Mouse (Mus musculus) forebrain, embryonic 16.5 days (tissue): ENCODE results near the gene Hist1h2bg. TPM values are rescaled to one million over a fixed set of nuclear protein-coding genes. Genes with fewer than 3 reads are reported as not detected.

Experiments used
- ATAC-seq: fragments of 200-750 bp; cut with Nextera tagmentation; 2 replicates; pipeline ENCODE4 v1.8.0; 2017; ENCODE audit warnings: mild to moderate bottlenecking, moderate library complexity
- H3K27ac ChIP-seq: fragments of 300-500 bp; sonication (generic); 2 replicates; pipeline ENCODE4 v1.5.1; 2014; ENCODE audit warnings: low read length, control low read depth
- H3K27me3 ChIP-seq: fragments of 300-500 bp; sonication (generic); replicated peaks from 2 replicates; pipeline ENCODE4 v1.6.1; 2014; ENCODE audit warnings: low read length; ENCODE audit not compliant: control insufficient read depth, insufficient read depth
- H3K36me3 ChIP-seq: fragments of 300-500 bp; sonication (generic); 2 replicates; pipeline ENCODE4 v1.6.1; 2014; ENCODE audit not compliant: control insufficient read depth, insufficient read depth
- H3K4me1 ChIP-seq: fragments of 300-500 bp; sonication (generic); replicated peaks from 2 replicates; pipeline ENCODE4 v1.6.1; 2014; ENCODE audit warnings: low read length; ENCODE audit not compliant: control insufficient read depth, insufficient read depth
- H3K4me2 ChIP-seq: fragments of 300-500 bp; sonication (generic); 2 replicates; pipeline ENCODE4 v1.6.1; 2014; ENCODE audit warnings: mild to moderate bottlenecking, low read length, control low read depth
- H3K4me3 ChIP-seq: fragments of 300-500 bp; sonication (generic); replicated peaks from 2 replicates; pipeline ENCODE4 v1.5.1; 2014; ENCODE audit warnings: mild to moderate bottlenecking, low read length, control low read depth
- H3K9ac ChIP-seq: fragments of 300-500 bp; sonication (generic); replicated peaks from 2 replicates; pipeline ENCODE4 v1.6.1; 2014; ENCODE audit warnings: low read depth, low read length, control low read depth
- H3K9me3 ChIP-seq: fragments of 300-500 bp; sonication (generic); 2 replicates; pipeline ENCODE4 v1.6.1; 2016; ENCODE audit warnings: low read length; ENCODE audit not compliant: control insufficient read depth
- WGBS: fragments of 180-500 bp; shearing (Covaris S2); extraction: QIAGEN DNeasy Blood & Tissue Kit; methylation state at CpG from one replicate; pipeline ENCODE4 v1.1.7; 2014; 5-methylcytosine and 5-hydroxymethylcytosine counted together
- microRNA-seq: library from miRNA; unstranded; fragments of <30 nt; microRNA quantifications from one replicate; pipeline ENCODE4, GENCODE M21; 2017
- polyA plus RNA-seq: library from polyadenylated mRNA; unstranded; fragments of >200 nt; fragmentation: Nextera tagmentation; extraction: Ambion mirVana; gene quantifications from 2 replicates; pipeline ENCODE4 v1.2.1, GENCODE M21; 2015

The Hist1h2bg gene
- polyA plus RNA-seq, 1 experiment from 2014 or later = 2.1 TPM

- H3K9me3 ChIP-seq = no peaks in the 10 kb centered on the region
- H3K27me3 ChIP-seq = no peaks in the 10 kb centered on the region
- no peak overlapping the region for H3K9ac ChIP-seq
- WGBS = 86% methylated on average over 3 of the region's 3 CpGs
- no peak for ATAC-seq
- no peaks in the 10 kb centered on the region for H3K36me3 ChIP-seq
- H3K4me2 ChIP-seq = no peak overlapping the region
- H3K4me1 ChIP-seq = no peaks in the 10 kb centered on the region
- no peak overlapping the region for H3K27ac ChIP-seq
- H3K4me3 ChIP-seq = no peak overlapping the region
These were observed 33.9 kb downstream of the Hist1h2bg start for GRCm38 (mm10) chr13:23605052-23605451.

GRCm38 (mm10) chr13:23609209-23609608 lies 38.0 kb downstream of the Hist1h2bg start:
- Histone ChIP-seq H3K4me1 (no peaks in the 10 kb centered on the region), H3K4me3 (no peak overlapping the region), H3K36me3 (no peaks in the 10 kb centered on the region), H3K27ac (no peak overlapping the region), H3K9ac (no peak overlapping the region), H3K9me3 (no peaks in the 10 kb centered on the region), H3K4me2 (no peak overlapping the region), H3K27me3 (no peaks in the 10 kb centered on the region)
- 90% methylated on average over 4 of the region's 4 CpGs for WGBS
- no peak for ATAC-seq

GRCm38 (mm10) chr13:23609844-23610243 lies 38.6 kb downstream of the Hist1h2bg start:
- Histone ChIP-seq H3K27ac (no peak overlapping the region), H3K4me1 (no peaks in the 10 kb centered on the region), H3K4me2 (no peak overlapping the region), H3K27me3 (no peaks in the 10 kb centered on the region), H3K9ac (no peak overlapping the region), H3K9me3 (no peaks in the 10 kb centered on the region), H3K36me3 (no peaks in the 10 kb centered on the region), H3K4me3 (no peak overlapping the region)
- ATAC-seq = no peak

- Histone ChIP-seq H3K4me2 (no peak overlapping the region), H3K27me3 (no peaks in the 10 kb centered on the region), H3K27ac (no peak overlapping the region), H3K4me3 (no peak overlapping the region), H3K9ac (no peak overlapping the region), H3K9me3 (no peaks in the 10 kb centered on the region), H3K36me3 (no peaks in the 10 kb centered on the region), H3K4me1 (no peaks in the 10 kb centered on the region)
- WGBS = 76% methylated on average over 2 of the region's 2 CpGs
- no peak for ATAC-seq
These were observed 39.2 kb downstream of the Hist1h2bg start for GRCm38 (mm10) chr13:23610393-23610792.

DNA sequence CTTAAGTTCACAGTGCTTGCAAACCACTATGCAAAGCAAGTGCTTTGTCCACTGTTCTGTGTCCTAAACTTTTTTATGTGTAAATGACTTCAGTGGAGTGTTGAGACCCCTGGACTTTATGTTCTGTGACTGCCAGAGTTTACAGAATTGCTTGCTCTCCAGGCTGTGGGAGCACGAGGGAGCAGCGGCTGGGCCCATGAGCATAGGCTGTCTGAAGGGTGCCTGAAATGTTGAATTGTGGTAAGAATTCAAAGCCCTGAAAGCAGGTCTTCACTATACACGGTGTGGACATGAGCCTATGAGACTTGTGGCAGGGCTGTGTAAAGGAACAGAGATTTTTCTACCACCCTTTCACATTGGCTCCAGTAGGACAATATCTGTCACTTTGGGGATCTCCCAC lies 40.4 kb downstream of the Hist1h2bg start:
- Histone ChIP-seq H3K9me3 (no peaks in the 10 kb centered on the region), H3K27ac (no peak overlapping the region), H3K36me3 (no peaks in the 10 kb centered on the region), H3K27me3 (no peaks in the 10 kb centered on the region), H3K4me2 (no peak overlapping the region), H3K4me1 (no peaks in the 10 kb centered on the region), H3K4me3 (no peak overlapping the region), H3K9ac (no peak overlapping the region)
- 90% methylated on average over 3 of the region's 3 CpGs for WGBS
- ATAC-seq = no peak

DNA sequence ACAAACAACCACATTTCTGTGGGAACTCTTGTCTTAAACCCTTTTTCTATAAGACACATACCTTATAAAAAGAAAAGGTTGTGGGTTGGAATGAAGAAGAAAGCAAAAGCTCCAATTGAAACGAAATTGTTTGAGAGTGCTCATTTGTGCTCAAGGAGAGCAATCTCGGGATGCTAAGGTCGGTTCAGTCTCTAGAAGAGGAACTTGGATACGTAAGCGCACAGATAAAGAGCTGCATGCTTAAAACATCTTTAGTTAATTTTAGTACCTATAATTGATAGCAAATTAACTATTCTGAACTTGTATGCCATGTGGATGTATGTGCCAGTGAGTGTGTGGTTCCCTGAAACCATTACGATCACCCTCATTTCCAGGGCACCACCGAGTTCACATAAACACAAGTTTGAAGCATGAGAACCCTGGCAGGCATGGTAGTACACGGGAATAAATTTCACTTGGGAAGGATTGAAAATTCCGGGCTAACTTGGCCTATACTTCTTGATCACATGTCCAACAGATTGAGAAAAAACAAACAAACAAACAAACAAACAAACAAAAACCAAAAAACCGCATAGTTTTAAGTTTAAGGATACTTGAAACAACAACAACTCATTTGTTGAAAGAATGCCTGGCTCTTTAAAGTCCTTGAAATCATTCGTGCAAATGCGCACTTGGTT lies 49.0 kb downstream of the Hist1h2bg start:
- no peaks in the 10 kb centered on the region for H3K36me3 ChIP-seq
- no peaks in the 10 kb centered on the region for H3K27me3 ChIP-seq
- H3K4me3 ChIP-seq = peak overlapping the region; percentile 69
- peaks cover 11% of the 10 kb centered on the region for H3K4me1 ChIP-seq
- H3K9ac ChIP-seq = peak overlapping the region; percentile 63
- peak overlapping the region; percentile 97 for H3K4me2 ChIP-seq
- H3K27ac ChIP-seq = peak overlapping the region; percentile 98
- 39% methylated on average over 12 of the region's 12 CpGs for WGBS
- H3K9me3 ChIP-seq = no peaks in the 10 kb centered on the region
- ATAC-seq = no peak

- peak; percentile 89 for ATAC-seq
- H3K27ac ChIP-seq = peak within 1 kb of the TSS; percentile 98
- H3K4me3 ChIP-seq = peak within 1 kb of the TSS; percentile 69
- no peaks in the 10 kb centered on the region for H3K27me3 ChIP-seq
- WGBS = under 1% methylated on average over 27 of the region's 27 CpGs
- no peaks in the 10 kb centered on the region for H3K36me3 ChIP-seq
- H3K4me1 ChIP-seq = peaks cover 11% of the 10 kb centered on the region
- peak within 1 kb of the TSS; percentile 71 for H3K9ac ChIP-seq
- no peaks in the 10 kb centered on the region for H3K9me3 ChIP-seq
- H3K4me2 ChIP-seq = peak within 1 kb of the TSS; percentile 97
These were observed 49.7 kb downstream of the Hist1h2bg start, which contains the start of gene Hist1h2be for GRCm38 (mm10) chr13:23620733-23621531. TSS of gene Hist1h2be (minus strand) at chr13:23621124.

Small RNAs within 50 kb of the gene (microRNA-seq; reads per million reads assigned to microRNA genes)
- gene Gm44297 = not detected
- gene Gm44359 = not detected
- not detected for gene Gm44394

Other genes with a start within 250 kb of the Hist1h2bg start
- 62.5 and 72.6 TPM in 2 replicates for gene Zfp322a, start 202.2 kb upstream of the Hist1h2bg start, polyA plus RNA-seq
- 12.7 and 13.0 TPM in 2 replicates for gene Abt1, start 147.5 kb upstream of the Hist1h2bg start, polyA plus RNA-seq
- gene Btn1a1, start 105.5 kb upstream of the Hist1h2bg start, polyA plus RNA-seq = 0.06 and 0.22 TPM in 2 replicates
- gene Btn2a2, start 82.5 kb upstream of the Hist1h2bg start, polyA plus RNA-seq = 0.18 TPM in 1 of 2 replicates, not detected in the other
- 2.9 and 4.6 TPM in 2 replicates for gene Hist1h4h, start 40.3 kb upstream of the Hist1h2bg start, polyA plus RNA-seq
- not detected in 2 replicates for gene Hist1h2af, start 37.5 kb upstream of the Hist1h2bg start, polyA plus RNA-seq
- 1.5 and 3.2 TPM in 2 replicates for gene Hist1h3g, start 36.0 kb upstream of the Hist1h2bg start, polyA plus RNA-seq
- 0.23 and 0.47 TPM in 2 replicates for gene Hist1h2bh, start 28.0 kb upstream of the Hist1h2bg start, polyA plus RNA-seq
- 0.30 and 0.61 TPM in 2 replicates for gene Hist1h3f, start 27.3 kb upstream of the Hist1h2bg start, polyA plus RNA-seq
- not detected in 2 replicates for gene Hist1h4f, start 19.7 kb upstream of the Hist1h2bg start, polyA plus RNA-seq
- gene Hist1h1d, start 18.1 kb upstream of the Hist1h2bg start, polyA plus RNA-seq = 0.15 and 0.22 TPM in 2 replicates
- 2.0 and 3.4 TPM in 2 replicates for gene Hist1h3e, start 9.0 kb upstream of the Hist1h2bg start, polyA plus RNA-seq
- gene Hist1h2ae, start 176 bp upstream of the Hist1h2bg start, polyA plus RNA-seq = 33.0 and 46.2 TPM in 2 replicates
- 2.1 and 2.6 TPM in 2 replicates for gene Hist1h2bf, start 2.8 kb downstream of the Hist1h2bg start, polyA plus RNA-seq
- 1.2 and 3.4 TPM in 2 replicates for gene Hist1h2ad, start 3.0 kb downstream of the Hist1h2bg start, polyA plus RNA-seq
- 2.2 and 2.8 TPM in 2 replicates for gene Hist1h3d, start 4.4 kb downstream of the Hist1h2bg start, polyA plus RNA-seq
- 51.0 and 59.0 TPM in 2 replicates for gene Hist1h4d, start 10.2 kb downstream of the Hist1h2bg start, polyA plus RNA-seq
- gene Hist1h2be, start 49.7 kb downstream of the Hist1h2bg start, polyA plus RNA-seq = 2.0 and 2.6 TPM in 2 replicates
- 7.0 and 9.9 TPM in 2 replicates for gene Hist1h1e, start 51.2 kb downstream of the Hist1h2bg start, polyA plus RNA-seq
- gene Hist1h2ac, start 112.6 kb downstream of the Hist1h2bg start, polyA plus RNA-seq = 0.80 and 0.83 TPM in 2 replicates
- 27.2 and 35.5 TPM in 2 replicates for gene Hist1h2bc, start 112.8 kb downstream of the Hist1h2bg start, polyA plus RNA-seq
- not detected in 2 replicates for gene Hist1h1t, start 124.4 kb downstream of the Hist1h2bg start, polyA plus RNA-seq
- 2.1 and 2.2 TPM in 2 replicates for gene Hist1h4c, start 127.1 kb downstream of the Hist1h2bg start, polyA plus RNA-seq
- 2.1 and 3.3 TPM in 2 replicates for gene Hfe, start 139.5 kb downstream of the Hist1h2bg start, polyA plus RNA-seq
- 16.7 and 22.7 TPM in 2 replicates for gene Hist1h1c, start 167.4 kb downstream of the Hist1h2bg start, polyA plus RNA-seq
- gene Hist1h3c, start 174.2 kb downstream of the Hist1h2bg start, polyA plus RNA-seq = 1.6 and 2.0 TPM in 2 replicates
- 0.86 and 0.95 TPM in 2 replicates for gene Hist1h2bb, start 175.3 kb downstream of the Hist1h2bg start, polyA plus RNA-seq
- gene Hist1h2ab, start 179.7 kb downstream of the Hist1h2bg start, polyA plus RNA-seq = 14.5 and 16.2 TPM in 2 replicates
- 4.9 and 6.7 TPM in 2 replicates for gene Hist1h3b, start 180.9 kb downstream of the Hist1h2bg start, polyA plus RNA-seq
- 1.5 TPM in 1 of 2 replicates, not detected in the other for gene Hist1h4b, start 185.6 kb downstream of the Hist1h2bg start, polyA plus RNA-seq
- gene Hist1h4a, start 189.8 kb downstream of the Hist1h2bg start, polyA plus RNA-seq = not detected in 2 replicates
- gene Hist1h3a, start 191.0 kb downstream of the Hist1h2bg start, polyA plus RNA-seq = 1.5 and 1.9 TPM in 2 replicates
- 0.70 and 1.0 TPM in 2 replicates for gene Hist1h1a, start 192.3 kb downstream of the Hist1h2bg start, polyA plus RNA-seq
- not detected in 2 replicates for gene Trim38, start 198.5 kb downstream of the Hist1h2bg start, polyA plus RNA-seq
- not detected in 2 replicates for gene Slc17a2, start 235.6 kb downstream of the Hist1h2bg start, polyA plus RNA-seq